Mouse (Mus musculus) heart, postnatal 0 days (tissue): ENCODE measurements around the gene Pex26. TPM values are rescaled to one million over a fixed set of nuclear protein-coding genes. Genes with fewer than 3 reads are reported as not detected.

Experiments used
- ATAC-seq: fragments of 200-750 bp; cut with Nextera tagmentation; 2 replicates; pipeline ENCODE4 v1.8.0; 2017; ENCODE audit warnings: low read depth, moderate number of reproducible peaks, moderate library complexity; ENCODE audit not compliant: insufficient read depth
- DNase-seq: peaks from one replicate; pipeline ENCODE4 v3.0.0-alpha.2; 2016; ENCODE audit warnings: low spot score
- H3K27ac ChIP-seq: fragments of 300-500 bp; sonication (generic); 2 replicates; pipeline ENCODE4 v1.5.1; 2014; ENCODE audit warnings: low read depth, mild to moderate bottlenecking
- H3K27me3 ChIP-seq: fragments of 300-500 bp; sonication (generic); 2 replicates; pipeline ENCODE4 v1.6.1; 2014; ENCODE audit warnings: low read length, mixed read lengths; ENCODE audit not compliant: control insufficient read depth, insufficient read depth
- H3K36me3 ChIP-seq: fragments of 300-500 bp; sonication (generic); replicated peaks from 2 replicates; pipeline ENCODE4 v1.6.1; 2014; ENCODE audit warnings: low read length, mixed read lengths; ENCODE audit not compliant: control insufficient read depth, insufficient read depth
- H3K4me1 ChIP-seq: fragments of 300-500 bp; sonication (generic); 2 replicates; pipeline ENCODE4 v1.6.1; 2014; ENCODE audit warnings: antibody characterized with exemption; ENCODE audit not compliant: control insufficient read depth, insufficient read depth
- H3K4me2 ChIP-seq: fragments of 300-500 bp; sonication (generic); 2 replicates; pipeline ENCODE4 v1.6.1; 2014; ENCODE audit warnings: low read depth, mild to moderate bottlenecking, low read length, moderate library complexity
- H3K4me3 ChIP-seq: fragments of 300-500 bp; sonication (generic); 2 replicates; pipeline ENCODE4 v1.5.1; 2014; ENCODE audit warnings: low read depth, low read length
- H3K9ac ChIP-seq: fragments of 300-500 bp; sonication (generic); replicated peaks from 2 replicates; pipeline ENCODE4 v1.6.1; 2014; ENCODE audit warnings: low read depth, low read length, mixed read lengths
- H3K9me3 ChIP-seq: fragments of 300-500 bp; sonication (generic); replicated peaks from 2 replicates; pipeline ENCODE4 v1.6.1; 2016; ENCODE audit warnings: low read length; ENCODE audit not compliant: control insufficient read depth
- CTCF ChIP-seq: IDR thresholded peaks from 2 replicates; pipeline ENCODE4 v1.5.1; 2016; ENCODE audit warnings: antibody characterized with exemption, control low read depth, low read depth
- EP300 ChIP-seq: IDR thresholded peaks from 2 replicates; pipeline ENCODE4 v1.6.1; 2016; ENCODE audit warnings: antibody characterized with exemption, low read depth
- WGBS: fragments of 180-500 bp; shearing (Covaris S2); extraction: QIAGEN DNeasy Blood & Tissue Kit; methylation state at CpG from one replicate; pipeline ENCODE4 v1.1.7; 2014; 5-methylcytosine and 5-hydroxymethylcytosine counted together
- polyA plus RNA-seq: library from polyadenylated mRNA; unstranded; fragments of >200 nt; fragmentation: Nextera tagmentation; extraction: Ambion mirVana; gene quantifications from 2 replicates; pipeline ENCODE4 v1.2.1, GENCODE M21; 2015
- total RNA-seq: library from RNA; depleted of rRNA; stranded (reverse); fragments of >200 nt; gene quantifications from 2 replicates; pipeline ENCODE4 v1.2.3, GENCODE M21; 2014; ENCODE audit warnings: low replicate concordance; rRNA removed

Pex26 gene
- total RNA-seq (17.5 and 20.2 TPM in 2 replicates), polyA plus RNA-seq (4.6 and 5.0 TPM in 2 replicates)

- 1% methylated on average over 31 of the region's 32 CpGs for WGBS
- Histone ChIP-seq H3K4me2 (peak within 1 kb of the TSS; percentile 99), H3K4me3 (peak within 1 kb of the TSS; percentile 59), H3K36me3 (peaks cover 8% of the 10 kb centered on the region; the same call in 1 of the 2 replicates), H3K4me1 (peaks cover 12% of the 10 kb centered on the region; the same call in 1 of the 2 replicates), H3K9me3 (no peaks in the 10 kb centered on the region), H3K27me3 (no peaks in the 10 kb centered on the region), H3K9ac (peak within 1 kb of the TSS; percentile 56), H3K27ac (peak within 1 kb of the TSS; percentile 1)
- DNase-seq (peak; percentile 84), ATAC-seq (peak; percentile 87)
- TF ChIP-seq EP300 (no peak), CTCF (no peak)
These were observed at the start of gene Pex26 for GRCm38 (mm10) chr6:121183414-121184173. Gene Pex26, plus strand, starts transcription at chr6:121183667.

DNA sequence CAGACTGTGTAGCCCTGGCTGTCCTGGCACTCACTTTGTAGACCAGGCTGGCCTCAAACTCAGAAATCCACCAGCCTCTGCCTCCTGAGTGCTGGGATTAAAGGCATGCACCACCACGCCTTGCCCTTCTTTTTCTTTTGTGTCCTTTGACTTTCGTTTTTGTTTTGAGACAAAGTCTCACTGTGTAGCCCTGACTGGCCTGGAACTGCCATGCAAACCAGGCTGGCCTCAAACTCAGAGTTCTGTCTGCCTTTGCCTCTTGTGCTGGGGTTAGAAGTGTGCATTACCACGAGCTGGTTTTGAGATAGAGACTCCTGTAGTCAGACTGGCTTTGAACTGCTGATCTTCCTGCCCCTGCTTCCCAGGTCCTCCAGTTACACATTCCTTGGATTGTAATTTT is 49.2 kb upstream of the Pex26 start:
- TF ChIP-seq EP300 (no peak), CTCF (no peak)
- Histone ChIP-seq H3K9ac (no peak overlapping the region), H3K27me3 (peaks cover 3% of the 10 kb centered on the region; the same call in 1 of the 2 replicates), H3K4me1 (peaks cover 6% of the 10 kb centered on the region; the same call in 1 of the 2 replicates), H3K4me3 (no peak overlapping the region), H3K4me2 (no peak overlapping the region), H3K9me3 (no peaks in the 10 kb centered on the region), H3K27ac (no peak overlapping the region), H3K36me3 (no peaks in the 10 kb centered on the region)
- WGBS: 60% methylated on average over 3 of the region's 3 CpGs
- DNase-seq (no peak), ATAC-seq (no peak)

GRCm38 (mm10) chr6:121134884-121135283 is 48.6 kb upstream of the Pex26 start:
- TF ChIP-seq EP300 (no peak), CTCF (no peak)
- 59% methylated on average over 5 of the region's 5 CpGs for WGBS
- H3K4me1 ChIP-seq: peaks cover under 1% of the 10 kb centered on the region; the same call in 1 of the 2 replicates

GRCm38 (mm10) chr6:121137222-121137621 is 46.2 kb upstream of the Pex26 start:
- H3K4me1 ChIP-seq: no peaks in the 10 kb centered on the region
- TF ChIP-seq EP300 (no peak), CTCF (no peak)
- WGBS: 54% methylated on average over 6 of the region's 6 CpGs
- no peaks in the 10 kb centered on the region for H3K27me3 ChIP-seq
- no peak overlapping the region for H3K4me2 ChIP-seq
- ATAC-seq (no peak), DNase-seq (no peak)
- no peaks in the 10 kb centered on the region for H3K36me3 ChIP-seq
- no peak overlapping the region for H3K27ac ChIP-seq
- no peak overlapping the region for H3K9ac ChIP-seq
- no peak overlapping the region for H3K4me3 ChIP-seq
- H3K9me3 ChIP-seq: no peaks in the 10 kb centered on the region

More at GRCm38 (mm10) chr6:121134884-121135283, 48.6 kb upstream of the Pex26 start:
- ATAC-seq: no peak
- Histone ChIP-seq H3K9me3 (no peaks in the 10 kb centered on the region), H3K9ac (no peak overlapping the region), H3K4me2 (no peak overlapping the region), H3K4me3 (no peak overlapping the region), H3K36me3 (no peaks in the 10 kb centered on the region), H3K27me3 (peaks cover 3% of the 10 kb centered on the region; the same call in 1 of the 2 replicates), H3K27ac (no peak overlapping the region)
- no peak for DNase-seq

DNA sequence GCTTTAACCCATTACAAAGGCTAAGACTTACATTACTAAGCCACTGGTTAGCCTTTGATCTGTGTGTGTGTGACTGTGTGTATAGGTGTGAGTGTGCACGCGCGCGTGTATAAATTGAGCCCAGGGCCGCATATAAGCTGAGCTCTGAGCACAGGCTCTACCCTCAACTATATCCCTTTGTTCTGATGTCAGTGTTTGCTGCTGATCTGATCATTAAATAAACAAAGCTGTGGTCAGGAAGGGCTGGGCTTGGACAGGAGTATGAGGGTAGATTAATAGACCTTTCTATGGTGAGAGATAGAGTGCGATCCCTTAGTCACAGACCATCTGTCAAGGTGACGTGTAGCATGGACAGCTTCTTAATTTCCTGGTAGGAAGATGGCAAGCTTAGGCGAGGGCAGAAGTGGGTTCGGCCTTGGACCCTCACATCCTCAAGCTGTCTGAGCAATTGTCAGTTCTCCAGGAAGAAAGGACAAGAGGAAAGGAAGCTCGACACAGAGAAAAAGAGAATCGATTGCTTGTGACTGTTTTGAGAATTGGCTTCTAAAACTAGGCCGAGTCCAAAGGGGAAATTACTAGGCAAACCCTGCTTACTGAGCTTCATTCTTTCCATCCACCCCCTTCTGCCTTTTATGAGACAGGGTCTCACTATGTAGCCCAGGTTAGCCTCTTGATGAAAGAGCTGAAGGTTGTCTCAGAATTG is 45.0 kb upstream of the Pex26 start:
- Histone ChIP-seq H3K4me3 (no peak overlapping the region), H3K27me3 (no peaks in the 10 kb centered on the region), H3K9me3 (no peaks in the 10 kb centered on the region), H3K4me1 (0 out of 2 replicates have a peak, but pooled peaks cover under 1% of the 10 kb centered on the region), H3K27ac (no peak overlapping the region), H3K9ac (no peak overlapping the region), H3K36me3 (no peaks in the 10 kb centered on the region), H3K4me2 (no peak overlapping the region)
- TF ChIP-seq EP300 (no peak), CTCF (no peak)
- DNase-seq: no peak
- 79% methylated on average over 12 of the region's 12 CpGs for WGBS
- no peak for ATAC-seq
